Mouse (Mus musculus) bone marrow, adult 2 months (tissue): ENCODE measurements around the gene Med12l.

Source experiments
- CTCF ChIP-seq: fragments of 200-500 bp; IDR thresholded peaks from 2 replicates; pipeline ENCODE4 v1.5.1; 2011; ENCODE audit warnings: low read length, control low read depth; ENCODE audit not compliant: control insufficient read depth, insufficient read depth
- POLR2A ChIP-seq: fragments of 200-500 bp; IDR thresholded peaks from 2 replicates; pipeline ENCODE4 v1.6.1; 2011; ENCODE audit warnings: low read depth, mild to moderate bottlenecking, control low read depth, low read length, borderline replicate concordance; ENCODE audit not compliant: control insufficient read depth

DNA sequence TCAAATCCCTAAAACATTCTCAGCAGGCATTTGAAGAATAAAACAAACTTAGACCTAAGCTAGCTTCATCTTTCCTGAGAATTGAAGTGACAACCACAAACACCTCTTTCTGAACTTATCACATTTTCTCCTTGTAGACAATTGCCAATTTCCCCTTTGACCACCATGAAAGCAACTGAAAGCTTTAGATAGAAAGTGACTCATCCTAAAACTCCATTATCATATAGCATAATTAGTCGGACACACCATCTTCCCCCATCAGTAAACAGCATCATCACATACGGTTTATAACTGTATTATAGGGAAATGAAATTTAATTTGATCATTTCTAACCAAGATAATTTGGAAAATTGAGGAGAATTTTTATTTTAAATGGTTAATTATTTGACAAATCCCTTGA is 216.7 kb downstream of the Med12l start:
- TF ChIP-seq CTCF (no peak), POLR2A (no peak)
